Comparison of ENCODE assay signal across 13 mouse cellular contexts in the genomic region with DNA sequence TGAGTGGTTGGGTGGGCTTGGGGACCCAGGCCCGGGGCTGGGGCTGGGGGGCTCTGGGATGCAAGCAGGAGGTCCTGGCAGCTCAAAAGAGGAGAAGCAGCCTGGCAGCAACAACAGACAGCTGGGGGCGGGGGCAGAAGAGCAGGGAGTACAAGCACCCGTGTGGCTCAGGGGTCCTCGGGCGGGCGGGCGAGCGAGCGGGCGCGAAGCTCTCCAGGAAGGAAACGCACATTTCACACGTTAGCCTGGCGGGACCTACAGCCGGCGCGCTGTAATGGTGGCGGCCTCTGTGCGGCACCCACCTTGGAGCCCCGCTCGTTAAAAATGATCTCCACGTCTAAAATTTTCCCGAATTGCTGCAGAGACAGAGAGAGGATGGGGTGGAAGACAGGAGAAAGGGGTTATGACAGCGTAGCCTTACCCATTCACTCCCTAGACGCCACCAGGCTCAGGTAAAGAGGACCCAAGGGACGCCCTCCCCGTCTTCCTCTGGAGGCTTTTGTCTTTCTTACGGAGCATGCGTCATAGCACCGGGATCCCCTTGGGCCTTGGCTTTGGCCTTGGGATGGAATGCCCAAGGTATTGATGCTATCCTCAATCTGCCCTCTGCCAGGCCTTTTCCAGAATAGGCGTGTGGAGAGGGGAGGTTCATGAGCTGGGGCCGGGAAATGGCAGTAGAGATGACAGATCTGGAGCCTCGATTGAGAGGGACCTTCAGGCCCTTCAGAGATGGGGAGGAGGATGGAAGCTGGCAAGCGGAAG. TPM values are rescaled to one million over a fixed set of nuclear protein-coding genes. Genes with fewer than 3 reads are reported as not detected.
A peak's percentile ranks its signal among the peaks of the same experiment; 100 is the strongest.
DNase-seq lines count a peak whose midpoint lies in the region; ATAC-seq and TF ChIP-seq lines count a peak whose summit lies in the region.
"Had no signal": no experiment of that assay in that cellular context is flagged by ENCODE, and none has a peak within 500 bp of the region (broad histone marks: within the 10 kb centered on the region; RNA-seq: fewer than 3 reads in every experiment).

No protein-coding gene starts in this region.

- peak overlapping the region; percentile 31 for H3K4me2 ChIP-seq in heart, embryonic 11.5 days
- H3K4me2 ChIP-seq: hindbrain, embryonic 14.5 days; lung, embryonic 15.5 days; midbrain, embryonic 12.5 days had no signal

- ATAC-seq in heart, embryonic 11.5 days (replicated peaks; ENCODE audit: insufficient number of reproducible peaks, low FRiP score, low TSS enrichment), result no peak
- no peak for ATAC-seq in frontal cortex, adult (ENCODE audit: low TSS enrichment)
- ATAC-seq in granulocyte monocyte progenitor cell, adult 5-6 weeks (replicated peaks; ENCODE audit: poor library complexity, severe bottlenecking), result no peak

- DNase-seq in heart, postnatal 4 days, result no peak
- DNase-seq in layer of hippocampus, adult 2 months (ENCODE audit: low spot score in 2 of 2), result no peak
- DNase-seq in layer of hippocampus, adult 8-10 months (ENCODE audit: low spot score in 2 of 2), result no peak
- DNase-seq in embryonic facial prominence, embryonic 10.5 days (ENCODE audit: low spot score), result no peak
- DNase-seq: kidney, postnatal 4 days; right cerebral cortex, postnatal 4 days had no signal

- no peaks in the 10 kb centered on the region for H3K9me3 ChIP-seq in heart, embryonic 11.5 days (replicated peaks; ENCODE audit: control insufficient read depth, low read length)
- H3K9me3 ChIP-seq in E14TG2a.4 (ENCODE audit: low read length), result no peaks in the 10 kb centered on the region
- no peaks in the 10 kb centered on the region for H3K9me3 ChIP-seq in embryonic facial prominence, embryonic 10.5 days
- H3K9me3 ChIP-seq: lung, embryonic 15.5 days; midbrain, embryonic 12.5 days had no signal

- 16% methylated on average over 34 of the region's 34 CpGs for WGBS in heart, embryonic 11.5 days (ENCODE audit: insufficient replicate concordance)
- 29% methylated on average over 34 of the region's 34 CpGs for WGBS in embryonic facial prominence, embryonic 10.5 days

- no peak for TF ChIP-seq CTCF in layer of hippocampus, adult 2 months (conservative IDR thresholded peaks at IDR 0.05)
- no peak for TF ChIP-seq CTCF in E14TG2a.4 (conservative IDR thresholded peaks at IDR 0.05; ENCODE audit: low read length)

- H3K9ac ChIP-seq in heart, embryonic 11.5 days (ENCODE audit: low read depth, low read length), result no peak overlapping the region
- H3K9ac ChIP-seq: hindbrain, embryonic 14.5 days; lung, embryonic 15.5 days; midbrain, embryonic 12.5 days had no signal

- 0 out of 2 replicates have a peak overlapping the region, but pooled peaks have one; percentile 16 for H3K4me3 ChIP-seq in heart, embryonic 11.5 days (ENCODE audit: low read depth, low read length)
- H3K4me3 ChIP-seq in layer of hippocampus, adult 2 months, result no peak overlapping the region
- peak overlapping the region; percentile 58 for H3K4me3 ChIP-seq in E14TG2a.4 (replicated peaks; ENCODE audit: low read length)
- H3K4me3 ChIP-seq in embryonic facial prominence, embryonic 10.5 days, result peak overlapping the region; percentile 31
- H3K4me3 ChIP-seq: lung, embryonic 15.5 days; midbrain, embryonic 12.5 days had no signal

- H3K4me1 ChIP-seq in heart, embryonic 11.5 days (ENCODE audit: control insufficient read depth, insufficient read depth, low read length), result peaks cover 7% of the 10 kb centered on the region
- peaks cover 22% of the 10 kb centered on the region for H3K4me1 ChIP-seq in E14TG2a.4 (replicated peaks; ENCODE audit: low read depth, low read length)
- peaks cover 32% of the 10 kb centered on the region for H3K4me1 ChIP-seq in embryonic facial prominence, embryonic 10.5 days

- H3K27ac ChIP-seq in heart, embryonic 11.5 days (ENCODE audit: low read depth, low read length), result no peak overlapping the region
- peak overlapping the region; percentile 23; the same call in 1 of the 2 replicates for H3K27ac ChIP-seq in layer of hippocampus, adult 2 months
- 0 out of 2 replicates have a peak overlapping the region, but pooled peaks have one; percentile 21 for H3K27ac ChIP-seq in embryonic facial prominence, embryonic 10.5 days (replicated peaks)
- H3K27ac ChIP-seq: hindbrain, embryonic 14.5 days; lung, embryonic 15.5 days; midbrain, embryonic 12.5 days had no signal

- H3K27me3 ChIP-seq in heart, embryonic 11.5 days (ENCODE audit: control insufficient read depth, insufficient read depth, low read length), result peaks cover 44% of the 10 kb centered on the region
- peaks cover 74% of the 10 kb centered on the region for H3K27me3 ChIP-seq in E14TG2a.4 (ENCODE audit: insufficient read depth, low read length)
- peaks cover 48% of the 10 kb centered on the region for H3K27me3 ChIP-seq in embryonic facial prominence, embryonic 10.5 days (replicated peaks; ENCODE audit: low read depth, poor library complexity, severe bottlenecking)

- no peaks in the 10 kb centered on the region for H3K36me3 ChIP-seq in heart, embryonic 11.5 days (ENCODE audit: control insufficient read depth, insufficient read depth, low read length)
- H3K36me3 ChIP-seq in E14TG2a.4 (ENCODE audit: insufficient read depth, low read length), result no peaks in the 10 kb centered on the region
- H3K36me3 ChIP-seq in embryonic facial prominence, embryonic 10.5 days (replicated peaks), result no peaks in the 10 kb centered on the region
- H3K36me3 ChIP-seq: lung, embryonic 15.5 days; midbrain, embryonic 12.5 days had no signal

RNA-seq across cellular contexts. Expression of a gene that starts 27.0 kb away (rescaled TPM):
- polyA plus RNA-seq in heart, embryonic 11.5 days (2014; fragmentation: Nextera tagmentation; extraction: Ambion mirVana), result 3.9 and 4.3 TPM in 2 replicates
- total RNA-seq in heart, postnatal 4 days (2021), result 1 to 10 TPM; 4.0 to 5.8 TPM
- total RNA-seq in layer of hippocampus, adult 2 months (2021), result 10 to 100 TPM; 14.8 TPM
- total RNA-seq in layer of hippocampus, adult 8-10 months (2022), result 10 to 100 TPM; 14.9 to 22.3 (median 19.0) TPM
- polyA plus RNA-seq in embryonic facial prominence, embryonic 10.5 days (2016; fragmentation: Nextera tagmentation; extraction: Ambion mirVana), result 7.9 and 8.5 TPM in 2 replicates
- 2.2 and 4.8 TPM in 2 replicates for total RNA-seq in granulocyte monocyte progenitor cell, adult 5-6 weeks (2014; fragmentation: Nextera tagmentation)
- total RNA-seq in granulocyte monocyte progenitor cell, adult 5-6 weeks (2017), result 2.4 and 5.7 TPM in 2 replicates
